Mouse (Mus musculus) liver, adult 2 months (tissue): ENCODE data around the gene Pdcd7.

Experiments used
- CTCF ChIP-seq: fragments of 200-500 bp; IDR thresholded peaks from 2 replicates; pipeline ENCODE4 v1.5.1; 2011; ENCODE audit warnings: low read depth, low read length, control low read depth
- POLR2A ChIP-seq: fragments of 200-500 bp; IDR thresholded peaks from 2 replicates; pipeline ENCODE4 v1.6.1; 2011; ENCODE audit warnings: low read length, control low read depth; ENCODE audit not compliant: insufficient read depth; ENCODE audit errors: extremely low read depth

- TF ChIP-seq CTCF (no peak), POLR2A (no peak)
These were observed 62.0 kb downstream of the Pdcd7 start for GRCm38 (mm10) chr9:65407861-65408260.
